Mouse (Mus musculus) left cerebral cortex, adult 8-10 months (tissue): ENCODE measurements around the gene Tmem151a. TPM values are rescaled to one million over a fixed set of nuclear protein-coding genes. Genes with fewer than 3 reads are reported as not detected.

Experiments used
- DNase-seq, 2 experiments: peaks; one replicate each; pipeline ENCODE4 v3.0.0; 2022; ENCODE audit warnings: low spot score in 2 of 2
- total RNA-seq, 4 experiments: library from RNA; stranded (reverse); gene quantifications; 2 replicates each; pipeline ENCODE4 v1.2.4; 2022

Tmem151a gene
- total RNA-seq, 4 experiments from 2014 or later: 135 to 156 (median 139) TPM

GRCm38 (mm10) chr19:5068570-5069234 lies 16.6 kb downstream of the Tmem151a start:
- no peak for DNase-seq

DNA sequence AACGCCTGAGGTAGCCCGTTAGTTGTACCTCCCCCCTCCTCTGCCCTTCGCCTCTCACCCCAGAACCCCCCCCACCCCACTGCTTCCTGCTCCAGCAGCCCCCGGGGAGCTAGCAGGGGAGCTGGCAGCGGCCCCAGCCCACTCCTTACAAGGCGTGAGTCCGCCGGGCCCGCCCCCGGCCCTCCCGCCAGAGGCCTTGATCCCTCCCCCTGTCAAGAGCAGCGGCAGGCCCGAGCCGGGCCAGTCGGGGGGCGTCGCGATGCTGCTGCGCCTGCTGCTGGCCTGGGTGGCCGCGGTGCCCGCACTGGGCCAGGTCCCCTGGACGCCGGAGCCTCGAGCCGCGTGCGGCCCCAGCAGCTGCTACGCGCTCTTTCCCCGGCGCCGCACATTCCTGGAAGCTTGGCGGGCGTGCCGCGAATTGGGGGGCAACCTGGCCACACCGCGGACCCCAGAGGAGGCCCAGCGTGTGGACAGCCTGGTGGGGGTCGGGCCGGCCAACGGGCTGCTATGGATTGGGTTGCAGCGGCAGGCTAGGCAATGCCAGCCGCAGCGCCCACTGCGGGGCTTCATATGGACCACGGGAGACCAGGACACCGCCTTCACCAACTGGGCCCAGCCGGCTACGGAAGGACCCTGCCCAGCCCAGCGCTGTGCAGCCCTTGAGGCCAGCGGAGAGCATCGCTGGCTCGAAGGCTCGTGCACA lies 17.3 kb downstream of the Tmem151a start, which contains the start of gene Cd248:
Gene Cd248 (plus strand): TSS at position 212 of the 703 bp plus-strand sequence.
- no peak for DNase-seq

- no peak for DNase-seq
Observed at GRCm38 (mm10) chr19:5067040-5067799, 18.1 kb downstream of the Tmem151a start.

- no peak for DNase-seq
Observed at GRCm38 (mm10) chr19:5065104-5065503, 20.2 kb downstream of the Tmem151a start.

DNA sequence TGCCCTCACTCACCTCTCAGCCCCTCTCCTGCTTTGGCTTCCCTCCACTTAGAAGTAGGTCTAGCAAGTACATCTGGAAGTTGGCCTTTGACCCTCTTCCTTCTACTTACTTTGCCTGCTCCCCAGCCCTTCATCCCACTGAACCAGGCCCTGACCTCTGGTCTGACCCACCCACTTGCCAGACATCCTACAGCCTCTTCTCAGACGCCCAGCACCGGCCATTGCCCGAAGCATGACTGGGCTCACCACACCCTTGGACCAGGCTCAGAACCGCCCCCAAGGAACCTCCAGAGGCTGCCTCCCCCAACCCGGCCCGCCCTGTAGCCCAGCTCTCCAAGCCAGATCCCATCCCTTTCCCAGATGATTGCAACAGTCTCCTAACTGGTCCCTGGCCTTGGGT lies 22.9 kb downstream of the Tmem151a start:
- DNase-seq: no peak

GRCm38 (mm10) chr19:5062041-5062440 lies 23.3 kb downstream of the Tmem151a start:
- DNase-seq: no peak

GRCm38 (mm10) chr19:5060365-5061330 lies 24.7 kb downstream of the Tmem151a start:
- DNase-seq: no peak

- no peak for DNase-seq
Observed at GRCm38 (mm10) chr19:5058801-5059771, 26.2 kb downstream of the Tmem151a start.

DNA sequence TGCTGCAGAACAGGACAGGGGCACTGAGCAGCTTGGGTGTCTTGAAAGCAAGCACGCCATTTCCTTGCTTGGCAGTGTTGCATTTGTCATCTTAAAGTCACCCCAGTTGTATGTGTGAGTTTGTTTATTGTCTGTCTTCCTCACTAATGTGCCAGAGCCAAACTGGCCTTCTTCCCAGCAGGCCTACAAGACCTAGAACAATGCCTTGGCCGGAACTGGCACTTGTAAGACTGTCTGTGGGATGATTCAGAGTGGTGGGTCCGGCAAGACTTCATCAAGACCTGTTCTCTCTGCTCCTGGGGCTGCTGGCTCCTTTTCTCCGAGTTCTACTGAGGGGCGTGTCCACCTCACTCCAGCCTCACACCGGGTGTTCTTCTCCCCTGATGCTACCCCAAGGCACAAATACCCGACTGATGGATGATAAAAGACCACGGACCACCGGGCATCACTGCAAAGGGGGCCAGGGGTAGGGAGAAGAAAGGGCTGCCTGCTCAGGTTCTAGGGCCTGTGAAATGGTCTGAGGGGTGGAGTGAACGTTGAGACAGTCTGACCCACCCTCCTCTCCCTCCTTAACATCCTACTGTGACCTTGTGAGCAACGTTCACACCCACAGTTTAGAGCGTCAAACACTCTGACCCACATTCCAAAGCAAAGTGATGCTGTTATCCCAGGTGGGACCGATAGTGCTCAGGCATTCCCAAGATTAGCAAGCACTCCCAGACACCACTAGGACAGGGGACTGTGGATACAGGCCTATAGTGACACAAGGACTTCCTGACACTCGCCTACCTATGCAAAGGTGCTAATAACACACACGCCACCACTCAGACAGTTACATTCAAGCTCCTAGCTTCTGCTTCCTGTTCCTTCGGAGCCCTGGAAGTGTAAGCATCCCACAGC lies 27.2 kb downstream of the Tmem151a start:
- DNase-seq: peak in 1 of 2 experiments; percentile 21

GRCm38 (mm10) chr19:5056251-5056650 lies 29.1 kb downstream of the Tmem151a start:
- peak in 1 of 2 experiments; percentile 30 for DNase-seq

GRCm38 (mm10) chr19:5053909-5054308 lies 31.4 kb downstream of the Tmem151a start:
- DNase-seq: peak in 1 of 2 experiments; percentile 46

GRCm38 (mm10) chr19:5052853-5053252 lies 32.5 kb downstream of the Tmem151a start:
- no peak for DNase-seq

GRCm38 (mm10) chr19:5052166-5052822 lies 33.0 kb downstream of the Tmem151a start:
- peak; percentile 29 to 69 for DNase-seq

DNA sequence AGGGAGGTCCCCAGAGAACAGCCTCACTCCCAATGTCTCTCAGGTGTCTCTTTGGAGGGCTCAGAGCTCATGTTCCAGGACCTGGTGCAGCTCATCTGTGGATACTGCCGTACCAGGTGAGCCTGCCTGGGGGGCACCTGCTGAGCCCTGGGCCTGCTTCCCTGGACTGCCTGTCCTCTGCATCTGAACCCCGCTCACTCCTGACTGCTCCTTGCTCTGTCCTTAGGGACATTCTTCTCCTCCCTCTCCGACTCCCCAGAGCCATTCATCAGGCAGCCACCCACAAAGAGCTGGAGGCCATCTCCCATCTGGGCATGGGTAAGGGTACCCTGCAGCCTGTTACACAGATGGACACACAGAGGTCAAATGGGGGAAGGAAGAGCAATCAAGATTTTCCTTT lies 33.8 kb downstream of the Tmem151a start:
- peak in 1 of 2 experiments; percentile 32 for DNase-seq

GRCm38 (mm10) chr19:5051031-5051430 lies 34.3 kb downstream of the Tmem151a start:
- no peak for DNase-seq

- peak; percentile 64 to 90 for DNase-seq
Observed at GRCm38 (mm10) chr19:5050047-5050905, 35.1 kb downstream of the Tmem151a start, which contains the start of gene Rin1. Rin1 (plus strand) TSS chr19:5050481.

DNA sequence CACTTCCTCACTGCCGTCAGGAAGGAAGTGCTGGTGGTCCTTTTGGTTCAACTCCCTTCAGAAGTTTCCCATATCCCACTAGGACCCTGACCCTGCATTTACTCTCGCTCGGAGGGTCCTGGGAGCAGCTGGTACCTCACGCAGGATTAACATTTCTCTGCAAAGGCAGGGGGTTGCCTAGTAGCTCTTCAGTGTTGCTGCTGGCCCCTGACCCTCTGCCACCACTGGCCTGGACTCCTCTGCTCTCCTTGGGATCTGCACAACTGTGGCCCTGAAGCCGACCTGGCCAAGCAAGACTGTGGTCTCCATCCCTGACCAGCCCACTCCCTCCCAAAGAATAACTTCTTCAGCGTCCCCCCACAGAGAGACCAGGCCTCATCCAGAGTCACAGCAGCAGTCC lies 36.0 kb downstream of the Tmem151a start:
- DNase-seq: no peak
